Mouse (Mus musculus): Measurements from ENCODE around the gene Hmgb3. TPM values are rescaled to one million over a fixed set of nuclear protein-coding genes. Genes with fewer than 3 reads are reported as not detected.

Hmgb3 gene
- polyA plus RNA-seq, 1 experiment from 2014 or later, result 227 TPM

DNA sequence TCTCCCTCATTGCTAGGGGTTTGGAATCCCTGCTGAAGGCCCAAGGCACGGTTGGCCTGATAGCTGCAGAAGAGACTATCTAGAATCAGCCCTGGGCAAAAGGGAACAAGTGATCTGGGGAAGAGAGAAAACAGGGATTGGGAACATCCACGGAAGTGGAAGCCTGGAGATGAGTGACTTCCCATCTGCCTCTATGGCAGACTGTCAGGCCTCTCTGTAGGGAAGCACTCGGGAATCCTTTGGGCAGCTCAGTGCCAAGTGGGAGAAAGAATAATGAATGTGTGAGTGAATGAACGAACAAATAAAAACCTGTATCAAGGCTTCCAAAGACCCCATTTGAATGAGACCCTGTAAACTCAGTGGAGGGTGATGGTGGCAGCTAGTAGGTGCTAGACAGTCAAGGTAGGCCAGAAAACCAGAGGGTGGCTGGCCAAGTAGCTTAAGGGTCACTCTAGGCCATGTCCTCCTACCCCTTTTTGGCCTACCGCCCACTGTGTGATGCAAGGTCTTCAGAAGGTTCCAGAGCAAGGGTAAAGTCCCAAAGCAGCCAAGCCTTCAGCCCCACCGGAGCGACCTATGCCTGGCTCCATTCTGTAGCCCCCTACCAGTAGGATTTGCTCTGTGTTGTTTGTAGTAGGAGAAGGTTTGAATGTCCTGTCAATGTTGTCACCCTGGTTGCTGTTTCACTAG is 14.8 kb upstream of the Hmgb3 start:
- Histone ChIP-seq H3K9me3 (no peaks in the 10 kb centered on the region), H3K4me3 (replicated peaks) (no peak overlapping the region), H3K27ac (no peak overlapping the region), H3K36me3 (no peaks in the 10 kb centered on the region), H3K4me1 (replicated peaks) (no peaks in the 10 kb centered on the region), H3K9ac (no peak overlapping the region), H3K4me2 (replicated peaks) (no peak overlapping the region), H3K27me3 (replicated peaks) (no peaks in the 10 kb centered on the region)
- ATAC-seq, result no peak
- WGBS, result 78% methylated on average over 7 of the region's 7 CpGs

DNA sequence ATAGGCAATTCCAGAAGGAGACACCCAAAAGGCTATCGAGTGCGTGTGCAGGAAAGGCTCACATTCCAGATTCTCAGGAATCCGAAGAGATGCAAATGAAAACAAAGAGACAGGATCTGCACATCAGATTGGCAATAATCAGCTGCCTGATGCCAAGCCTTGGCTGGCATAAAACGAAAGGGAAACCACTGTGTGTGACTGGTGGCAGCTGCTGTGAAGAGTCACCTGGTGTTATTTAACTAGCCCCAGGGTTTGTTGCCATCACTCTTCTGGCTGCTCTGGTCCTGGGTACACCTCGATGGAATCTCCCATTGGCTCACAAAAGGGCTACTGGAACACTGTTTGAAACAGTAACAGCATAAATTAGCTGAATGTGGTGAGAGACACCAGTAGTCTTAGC is 11.0 kb upstream of the Hmgb3 start:
- 65% methylated on average over 5 of the region's 5 CpGs for WGBS

DNA sequence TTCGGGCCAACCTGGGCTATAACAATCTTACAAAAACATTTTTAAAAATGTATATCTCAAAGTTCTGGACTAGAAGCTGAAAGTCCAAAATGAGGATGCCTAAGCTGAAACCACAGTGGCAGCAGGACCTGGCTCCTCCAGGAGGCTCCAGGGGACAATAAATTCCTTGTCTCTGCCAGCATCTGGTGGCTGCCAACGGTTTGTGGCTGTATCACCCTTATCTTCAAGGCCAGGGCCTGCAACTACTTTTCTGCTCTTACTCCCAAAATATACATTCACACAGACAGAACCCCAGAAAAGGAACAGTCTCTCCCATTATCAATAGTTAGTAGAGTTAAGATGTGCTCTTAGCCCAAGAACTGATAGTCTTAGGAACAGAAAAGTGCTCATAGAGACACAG is 10.6 kb upstream of the Hmgb3 start:
- Histone ChIP-seq H3K9ac (no peak overlapping the region), H3K9me3 (no peaks in the 10 kb centered on the region), H3K4me2 (replicated peaks) (no peak overlapping the region), H3K4me3 (replicated peaks) (no peak overlapping the region), H3K27ac (no peak overlapping the region), H3K36me3 (no peaks in the 10 kb centered on the region), H3K4me1 (replicated peaks) (no peaks in the 10 kb centered on the region), H3K27me3 (replicated peaks) (no peaks in the 10 kb centered on the region)
- 64% methylated on average over 2 of the region's 2 CpGs for WGBS
- ATAC-seq, result no peak

More for the DNA sequence above, 11.0 kb upstream of the Hmgb3 start:
- H3K4me2 ChIP-seq (replicated peaks), result no peak overlapping the region
- H3K9ac ChIP-seq, result no peak overlapping the region
- no peak overlapping the region for H3K27ac ChIP-seq
- no peaks in the 10 kb centered on the region for H3K27me3 ChIP-seq (replicated peaks)
- ATAC-seq, result no peak
- no peaks in the 10 kb centered on the region for H3K4me1 ChIP-seq (replicated peaks)
- no peaks in the 10 kb centered on the region for H3K9me3 ChIP-seq
- H3K36me3 ChIP-seq, result no peaks in the 10 kb centered on the region
- no peak overlapping the region for H3K4me3 ChIP-seq (replicated peaks)

DNA sequence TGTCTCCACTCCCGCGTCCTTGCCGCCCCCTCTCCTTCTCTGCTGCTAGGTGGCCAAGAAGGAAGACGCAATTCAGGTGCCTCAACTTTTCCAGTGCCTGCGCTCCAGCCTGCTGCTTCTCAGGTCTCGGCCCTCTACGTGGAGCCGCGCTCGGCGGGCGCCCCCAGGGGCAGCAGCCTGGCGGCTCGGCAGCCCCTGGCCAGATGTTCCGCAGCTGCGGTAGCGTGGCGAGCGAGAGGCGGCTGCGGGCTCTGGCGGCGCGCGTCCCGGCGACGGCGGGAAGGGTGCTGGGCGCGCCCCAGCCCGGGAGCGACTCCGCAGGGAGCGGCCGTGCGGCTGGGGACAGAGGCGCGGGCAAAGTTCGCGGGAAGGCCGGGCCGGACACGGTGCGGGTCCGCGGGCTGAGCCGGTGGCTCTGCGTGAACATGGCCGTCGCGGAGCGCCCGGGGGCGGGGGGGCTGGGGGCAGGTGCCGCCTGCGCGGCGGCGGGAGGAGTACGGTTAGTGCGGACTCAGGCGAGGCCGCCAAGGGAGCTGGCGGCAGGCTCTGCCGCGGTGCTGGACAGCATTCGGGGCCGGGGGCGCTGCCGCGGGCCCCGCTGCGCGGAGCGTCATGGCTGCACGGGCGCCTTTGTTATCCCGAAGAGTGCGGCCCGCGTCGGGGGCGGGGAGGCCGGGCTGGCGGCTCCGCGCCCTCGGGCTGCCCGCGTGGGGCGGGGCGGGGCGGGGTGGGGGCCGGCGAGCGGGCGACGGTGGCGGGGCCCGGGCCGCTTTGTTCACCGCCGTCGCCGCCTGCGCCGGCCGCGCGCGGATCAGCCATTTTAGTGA is 610 bp downstream of the Hmgb3 start:
- H3K4me2 ChIP-seq (replicated peaks), result peak overlapping the region; percentile 75
- peak; percentile 72 for ATAC-seq
- WGBS, result 18% methylated on average over 70 of the region's 112 CpGs

DNA sequence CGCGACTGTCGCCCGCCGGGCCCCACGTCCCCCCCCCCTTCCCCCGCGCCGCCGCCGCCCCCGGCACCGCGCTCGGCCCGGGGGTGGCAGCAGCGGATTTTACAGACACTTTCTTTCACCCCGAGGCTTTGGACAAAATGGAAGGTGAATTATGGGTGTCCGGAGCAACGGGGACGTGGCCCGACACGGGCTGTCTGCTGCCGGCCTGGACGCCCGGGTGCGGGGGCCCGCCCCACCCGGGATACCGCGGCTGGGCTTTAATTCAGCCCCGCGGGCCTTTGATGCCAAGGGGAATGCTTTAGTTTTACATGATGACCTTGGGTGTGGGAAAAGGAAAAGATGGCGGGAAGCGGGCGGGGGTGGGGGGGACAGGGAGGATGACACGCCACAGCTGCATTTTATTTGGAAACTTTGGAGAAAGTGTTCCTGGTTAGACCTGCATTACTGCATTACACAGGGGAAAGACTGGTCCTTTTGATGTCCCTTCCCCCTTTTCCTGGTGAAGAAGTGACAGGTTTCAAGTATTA is 1.3 kb downstream of the Hmgb3 start:
- Histone ChIP-seq H3K9ac (peak overlapping the region; percentile 69), H3K36me3 (no peaks in the 10 kb centered on the region), H3K9me3 (no peaks in the 10 kb centered on the region), H3K27ac (peak overlapping the region; percentile 92), H3K4me1 (replicated peaks) (no peaks in the 10 kb centered on the region), H3K4me3 (replicated peaks) (peak overlapping the region; percentile 66), H3K4me2 (replicated peaks) (peak overlapping the region; percentile 75), H3K27me3 (replicated peaks) (no peaks in the 10 kb centered on the region)
- peak; percentile 13; the same call in 1 of the 2 replicates for ATAC-seq
- 17% methylated on average over 26 of the region's 37 CpGs for WGBS

More for the DNA sequence above, 610 bp downstream of the Hmgb3 start:
- H3K4me3 ChIP-seq (replicated peaks), result peak overlapping the region; percentile 66
- no peaks in the 10 kb centered on the region for H3K27me3 ChIP-seq (replicated peaks)
- peak overlapping the region; percentile 92 for H3K27ac ChIP-seq
- H3K36me3 ChIP-seq, result no peaks in the 10 kb centered on the region
- no peaks in the 10 kb centered on the region for H3K4me1 ChIP-seq (replicated peaks)
- H3K9ac ChIP-seq, result peak overlapping the region; percentile 69
- H3K9me3 ChIP-seq, result no peaks in the 10 kb centered on the region

DNA sequence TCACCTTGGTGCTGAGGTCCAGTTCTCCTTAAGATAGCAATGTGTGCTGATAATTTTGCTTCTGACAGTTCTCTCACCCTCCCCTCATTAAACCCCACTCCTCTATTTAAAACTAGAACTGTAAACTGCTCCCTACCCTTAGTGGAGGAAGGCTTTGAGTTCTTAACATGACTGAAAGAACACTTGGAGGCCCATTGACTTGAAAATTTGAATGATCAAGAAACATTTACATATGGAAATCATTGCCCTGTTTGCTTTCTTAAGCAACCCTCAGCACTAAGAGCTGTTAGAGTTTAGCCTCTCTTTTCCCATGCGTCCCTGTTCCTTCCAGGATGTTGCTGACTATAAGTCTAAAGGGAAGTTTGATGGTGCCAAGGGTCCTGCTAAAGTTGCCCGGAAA is 3.6 kb downstream of the Hmgb3 start:
- Histone ChIP-seq H3K36me3 (no peaks in the 10 kb centered on the region), H3K27me3 (replicated peaks) (no peaks in the 10 kb centered on the region), H3K4me3 (replicated peaks) (no peak overlapping the region), H3K9ac (no peak overlapping the region), H3K27ac (no peak overlapping the region), H3K4me1 (replicated peaks) (no peaks in the 10 kb centered on the region), H3K4me2 (replicated peaks) (no peak overlapping the region), H3K9me3 (no peaks in the 10 kb centered on the region)
- WGBS, result 84% methylated on average over 2 of the region's 2 CpGs
- no peak for ATAC-seq

DNA sequence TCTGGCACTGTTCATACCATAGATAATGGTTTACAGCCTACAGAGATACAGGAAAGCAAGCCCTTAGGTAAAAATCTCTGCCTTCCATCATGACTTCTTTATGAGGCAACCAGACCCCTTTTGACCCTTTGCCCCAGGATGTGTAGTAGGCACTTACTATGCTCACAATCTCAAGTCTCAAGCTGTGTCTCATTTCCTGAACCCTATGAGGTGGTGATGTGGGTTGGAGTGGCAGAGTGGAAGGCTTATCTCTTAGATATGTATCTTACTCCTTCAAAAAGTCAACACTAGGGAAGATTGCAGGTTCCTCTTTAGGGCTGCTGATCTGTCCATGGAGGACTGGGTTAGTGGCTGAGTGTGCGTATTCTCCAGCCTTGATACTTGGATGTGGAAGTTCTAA is 5.1 kb downstream of the Hmgb3 start:
- no peak for ATAC-seq
- Histone ChIP-seq H3K4me2 (replicated peaks) (no peak overlapping the region), H3K36me3 (no peaks in the 10 kb centered on the region), H3K27ac (no peak overlapping the region), H3K9ac (no peak overlapping the region), H3K27me3 (replicated peaks) (no peaks in the 10 kb centered on the region), H3K4me1 (replicated peaks) (no peaks in the 10 kb centered on the region), H3K9me3 (no peaks in the 10 kb centered on the region), H3K4me3 (replicated peaks) (no peak overlapping the region)
- WGBS, result 96% methylated on average over 1 of the region's 1 CpGs

DNA sequence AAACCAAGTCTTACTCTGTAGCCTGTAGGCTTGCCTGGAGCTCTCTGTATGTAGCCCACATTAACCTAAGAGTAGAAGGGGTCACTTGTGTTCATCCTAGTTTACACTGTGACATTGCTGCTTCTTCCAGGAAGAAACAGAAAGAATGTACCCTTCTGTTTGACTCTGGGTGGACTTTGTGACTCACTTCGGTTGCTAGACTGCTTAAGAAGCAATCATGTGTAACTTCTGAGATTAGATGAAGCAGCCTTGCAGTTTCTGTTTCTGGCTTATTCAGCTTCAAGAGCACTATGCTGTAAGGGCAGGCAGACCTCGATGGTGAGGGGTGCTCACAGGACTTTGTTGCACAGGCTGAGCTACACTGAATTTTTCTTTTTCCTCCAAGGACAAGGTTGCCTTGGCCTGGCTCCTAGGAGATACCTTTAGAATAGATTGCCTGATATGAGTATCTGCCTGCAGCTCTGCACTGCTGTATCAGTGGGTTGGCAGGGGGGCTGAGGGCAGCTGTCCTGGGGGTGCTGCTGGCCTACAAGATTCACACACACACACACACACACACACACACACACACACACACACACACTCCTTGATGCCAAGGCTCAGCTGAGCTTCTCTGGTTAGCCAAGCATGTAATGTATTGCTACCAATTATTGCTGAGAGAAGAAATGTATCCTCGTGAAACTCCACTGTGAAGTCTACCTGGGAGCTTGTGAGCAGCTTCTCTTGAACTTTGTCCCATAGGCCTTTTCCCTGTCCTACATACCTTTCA is 17.6 kb downstream of the Hmgb3 start:
- Histone ChIP-seq H3K27me3 (replicated peaks) (no peaks in the 10 kb centered on the region), H3K4me3 (replicated peaks) (no peak overlapping the region), H3K4me2 (replicated peaks) (no peak overlapping the region), H3K9ac (no peak overlapping the region), H3K9me3 (no peaks in the 10 kb centered on the region), H3K4me1 (replicated peaks) (no peaks in the 10 kb centered on the region), H3K27ac (no peak overlapping the region), H3K36me3 (no peaks in the 10 kb centered on the region)
- ATAC-seq, result peak; percentile 76
- 74% methylated on average over 3 of the region's 3 CpGs for WGBS

DNA sequence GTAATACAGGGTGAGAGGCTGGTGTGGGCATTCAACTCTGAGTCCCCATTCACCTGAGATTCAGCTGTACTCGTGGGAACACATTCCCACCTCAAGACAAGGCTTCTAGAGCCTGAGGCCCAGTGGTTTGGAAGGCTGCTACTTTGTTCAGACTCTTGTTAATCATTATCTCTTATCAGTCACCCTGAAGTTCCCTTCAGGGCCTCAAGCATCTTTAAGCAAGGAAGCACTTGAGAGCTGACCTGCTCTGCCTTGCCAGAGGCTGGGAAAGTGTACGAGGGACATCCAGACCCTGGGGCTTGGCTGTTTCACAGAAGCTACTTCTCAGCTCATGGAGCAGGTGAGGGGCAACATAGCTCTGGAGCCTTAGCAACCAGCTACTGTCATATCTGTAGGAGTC is 19.8 kb downstream of the Hmgb3 start:
- Histone ChIP-seq H3K4me3 (replicated peaks) (no peak overlapping the region), H3K9me3 (no peaks in the 10 kb centered on the region), H3K9ac (no peak overlapping the region), H3K27me3 (replicated peaks) (no peaks in the 10 kb centered on the region), H3K4me1 (replicated peaks) (no peaks in the 10 kb centered on the region), H3K27ac (no peak overlapping the region), H3K4me2 (replicated peaks) (peak overlapping the region; percentile 22; the same call in 1 of the 2 replicates), H3K36me3 (no peaks in the 10 kb centered on the region)
- ATAC-seq, result peak; percentile 77
- WGBS, result 39% methylated on average over 2 of the region's 2 CpGs

DNA sequence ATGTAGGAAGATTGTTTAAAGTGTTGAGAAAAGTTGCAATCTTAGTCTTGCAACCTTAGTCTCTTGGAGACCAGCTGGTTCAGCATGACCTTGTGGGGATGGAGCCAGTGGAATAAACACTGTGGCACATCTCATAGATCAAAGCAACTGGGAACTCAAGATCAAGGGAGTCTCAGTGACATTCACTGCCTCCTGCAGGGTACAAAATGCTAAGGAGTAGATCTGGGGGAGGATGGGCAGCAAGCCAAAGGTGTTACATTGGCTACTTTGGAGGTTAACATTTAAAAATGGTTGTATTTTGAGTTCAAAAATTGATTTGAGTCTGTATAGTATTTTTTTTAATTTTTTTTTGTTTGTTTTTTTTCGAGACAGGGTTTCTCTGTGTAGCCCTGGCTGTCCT is 33.5 kb downstream of the Hmgb3 start:
- H3K36me3 ChIP-seq, result no peaks in the 10 kb centered on the region
- no peak for ATAC-seq
- 47% methylated on average over 1 of the region's 1 CpGs for WGBS

DNA sequence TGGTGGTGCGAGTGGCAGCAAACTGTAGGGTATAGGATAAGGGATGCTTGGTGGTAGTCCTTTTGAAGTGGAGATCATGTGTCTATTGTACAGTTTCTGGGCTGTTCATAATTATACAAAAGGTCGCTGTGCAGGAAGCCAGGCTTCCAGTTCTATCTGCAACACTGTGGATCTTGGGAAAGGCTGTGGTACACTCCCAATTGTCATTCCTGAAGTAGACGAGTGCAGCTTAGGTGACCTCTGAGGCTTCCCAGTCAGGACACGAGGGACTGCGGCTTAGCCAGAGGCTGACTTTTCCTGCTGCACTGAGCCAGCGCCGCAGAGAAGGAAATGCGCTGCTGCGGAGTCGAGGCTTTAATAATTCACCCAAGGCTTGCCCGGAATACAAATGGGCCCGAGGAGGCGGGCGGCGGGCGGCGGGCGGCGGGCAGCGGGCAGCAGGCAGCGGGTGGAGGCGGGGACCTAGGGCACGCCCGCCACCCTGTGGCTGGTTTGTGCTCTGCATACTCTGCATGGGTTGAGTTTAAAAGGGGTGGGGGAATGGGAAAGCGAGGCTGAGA is 45.4 kb downstream of the Hmgb3 start:
- peak overlapping the region; percentile 56 for H3K4me2 ChIP-seq (replicated peaks)
- H3K9ac ChIP-seq, result peak overlapping the region; percentile 26; the same call in 1 of the 2 replicates
- no peaks in the 10 kb centered on the region for H3K9me3 ChIP-seq
- no peak overlapping the region; the same call in 1 of the 2 replicates for H3K4me3 ChIP-seq (replicated peaks)
- no peaks in the 10 kb centered on the region for H3K36me3 ChIP-seq
- H3K27me3 ChIP-seq (replicated peaks), result no peaks in the 10 kb centered on the region
- peak; percentile 88 for ATAC-seq
- no peaks in the 10 kb centered on the region for H3K4me1 ChIP-seq (replicated peaks)
- H3K27ac ChIP-seq, result no peak overlapping the region
- WGBS, result 19% methylated on average over 24 of the region's 25 CpGs

More for the DNA sequence above, 33.5 kb downstream of the Hmgb3 start:
- no peaks in the 10 kb centered on the region for H3K27me3 ChIP-seq (replicated peaks)
- H3K9ac ChIP-seq, result no peak overlapping the region
- no peaks in the 10 kb centered on the region for H3K4me1 ChIP-seq (replicated peaks)
- no peak overlapping the region for H3K27ac ChIP-seq
- no peaks in the 10 kb centered on the region for H3K9me3 ChIP-seq
- no peak overlapping the region for H3K4me2 ChIP-seq (replicated peaks)
- H3K4me3 ChIP-seq (replicated peaks), result no peak overlapping the region
